Mouse (Mus musculus) limb, embryonic 12.5 days (tissue): ENCODE measurements around the gene Ube2q2. TPM values are rescaled to one million over a fixed set of nuclear protein-coding genes. Genes with fewer than 3 reads are reported as not detected.

Experiments used
- polyA plus RNA-seq: library from polyadenylated mRNA; unstranded; fragments of >200 nt; fragmentation: Nextera tagmentation; extraction: Ambion mirVana; gene quantifications from 2 replicates; pipeline ENCODE4 v1.2.1, GENCODE M21; 2016

Gene Ube2q2
- polyA plus RNA-seq, 1 experiment from 2014 or later = 45.1 TPM

Other genes starting within 250 kb of the Ube2q2 start
- 6.3 and 7.6 TPM in 2 replicates for gene Hykk, start 231.6 kb upstream of the Ube2q2 start, polyA plus RNA-seq
- 311 and 312 TPM in 2 replicates for gene Psma4, start 198.1 kb upstream of the Ube2q2 start, polyA plus RNA-seq
- gene AY074887, start 197.9 kb upstream of the Ube2q2 start, polyA plus RNA-seq = 1.2 and 1.4 TPM in 2 replicates
- 0.96 and 1.1 TPM in 2 replicates for gene Chrna5, start 168.0 kb upstream of the Ube2q2 start, polyA plus RNA-seq
- 0.08 TPM in 1 of 2 replicates, not detected in the other for gene Chrna3, start 122.3 kb upstream of the Ube2q2 start, polyA plus RNA-seq
- 0.13 TPM in 1 of 2 replicates, not detected in the other for gene Chrnb4, start 100.1 kb upstream of the Ube2q2 start, polyA plus RNA-seq
- gene Fbxo22, start 60.1 kb downstream of the Ube2q2 start, polyA plus RNA-seq = 71.5 and 73.6 TPM in 2 replicates
- gene Nrg4, start 178.0 kb downstream of the Ube2q2 start, polyA plus RNA-seq = 1.2 and 1.5 TPM in 2 replicates
- gene Tmem266, start 178.1 kb downstream of the Ube2q2 start, polyA plus RNA-seq = 0.74 and 1.1 TPM in 2 replicates